Mouse (Mus musculus) lung, adult 2 months (tissue): ENCODE results near the gene Nek4.

Source experiments
- CTCF ChIP-seq: fragments of 200-500 bp; IDR thresholded peaks from 2 replicates; pipeline ENCODE4 v1.5.1; 2011; ENCODE audit warnings: mild to moderate bottlenecking, low read length, control low read depth; ENCODE audit not compliant: insufficient read depth
- POLR2A ChIP-seq: fragments of 200-500 bp; IDR thresholded peaks from 2 replicates; pipeline ENCODE4 v1.6.1; 2011; ENCODE audit warnings: low read depth, mild to moderate bottlenecking, control low read depth, low read length, borderline replicate concordance; ENCODE audit errors: extremely low read depth

DNA sequence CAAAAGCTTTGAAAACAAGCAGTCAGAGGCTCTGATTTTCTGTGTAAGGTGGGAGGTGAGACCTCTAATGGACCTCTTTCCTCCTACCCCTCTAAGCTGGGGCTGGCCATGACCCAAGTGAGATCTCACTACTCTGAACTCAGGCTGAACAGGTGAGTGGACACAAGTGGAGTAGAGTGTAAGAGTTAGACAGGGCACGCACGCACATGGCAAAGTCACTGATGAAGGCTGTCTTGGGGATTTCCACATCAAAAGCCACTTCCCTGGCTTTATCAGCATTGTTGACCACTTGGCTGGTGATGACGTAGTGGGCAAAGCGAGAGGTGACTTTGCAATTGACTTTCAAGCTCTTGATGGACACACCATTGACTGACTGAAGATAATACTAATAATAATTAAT is 8.9 kb upstream of the Nek4 start:
- TF ChIP-seq POLR2A (no peak), CTCF (no peak)
